Mouse (Mus musculus) layer of hippocampus, adult 9-11 months (tissue): ENCODE data around the gene Mylk4.

Experiments
- DNase-seq: peaks from one replicate; pipeline ENCODE4 v3.0.0; 2022

Mylk4 gene

GRCm38 (mm10) chr13:32795166-32795565 lies 11.4 kb upstream of the Mylk4 start:
- no peak for DNase-seq

GRCm38 (mm10) chr13:32794619-32795018 lies 10.9 kb upstream of the Mylk4 start:
- DNase-seq = no peak

GRCm38 (mm10) chr13:32789781-32790180 lies 6.0 kb upstream of the Mylk4 start:
- no peak for DNase-seq

GRCm38 (mm10) chr13:32787584-32787983 lies 3.8 kb upstream of the Mylk4 start:
- no peak for DNase-seq

DNA sequence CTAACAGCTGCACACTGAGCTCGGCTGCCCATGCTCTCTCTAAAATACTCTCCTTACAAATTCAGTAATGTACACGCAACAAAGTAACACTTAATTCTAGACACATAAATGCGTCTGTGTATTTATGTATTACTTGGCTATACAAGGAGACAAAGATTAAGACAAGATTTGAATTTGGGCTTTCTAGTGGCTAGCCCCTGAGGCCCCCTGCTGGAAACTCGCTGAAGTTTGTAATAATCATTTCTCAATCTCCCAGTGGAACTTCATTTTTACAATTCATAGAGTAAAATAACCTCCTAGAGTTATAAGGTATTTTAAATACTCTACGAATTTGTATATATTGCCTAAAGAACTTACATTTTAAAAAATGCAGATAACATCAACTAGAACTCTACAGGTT lies 699 bp downstream of the Mylk4 start:
- no peak for DNase-seq

GRCm38 (mm10) chr13:32778861-32779260 lies 4.9 kb downstream of the Mylk4 start:
- no peak for DNase-seq

- DNase-seq = no peak
Measured at GRCm38 (mm10) chr13:32776350-32776749, 7.4 kb downstream of the Mylk4 start.

DNA sequence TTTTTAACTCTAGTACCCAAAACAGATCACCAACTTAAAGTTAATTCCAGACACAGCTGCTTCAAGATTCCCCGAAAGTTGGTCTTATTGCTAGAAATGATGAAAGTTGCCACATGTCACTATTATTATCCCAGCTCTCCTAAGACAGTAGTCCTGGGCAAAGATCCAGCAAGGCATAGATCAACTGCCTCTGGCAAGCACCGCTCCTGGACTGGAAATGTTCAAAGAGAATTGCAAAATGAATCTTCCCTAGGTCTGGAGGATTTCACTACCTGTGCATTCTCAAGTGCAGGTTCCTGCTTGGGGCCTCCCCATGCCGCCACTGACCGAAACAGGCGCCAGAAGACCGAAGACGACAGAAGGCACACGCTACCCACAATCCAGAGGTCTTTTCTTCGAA lies 7.9 kb downstream of the Mylk4 start:
- DNase-seq = no peak

DNA sequence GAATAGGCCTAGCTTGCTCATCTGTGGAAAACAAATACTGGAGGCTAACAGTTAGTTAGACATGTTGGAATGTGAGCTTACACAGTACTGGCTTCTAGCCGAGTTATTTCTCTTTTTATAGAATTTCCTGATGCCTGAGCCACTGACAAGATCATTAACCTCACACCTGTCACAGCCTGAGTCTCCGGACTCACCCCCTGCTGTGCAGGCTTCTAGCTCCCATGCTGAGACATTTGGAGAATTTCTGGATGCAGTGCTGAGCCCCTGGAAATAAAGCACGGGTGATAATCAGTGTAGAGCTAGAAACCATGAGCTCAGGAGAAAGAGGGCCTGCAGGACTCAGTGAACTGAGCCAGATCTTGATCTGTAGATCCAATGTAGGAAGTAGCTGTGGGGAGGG lies 13.8 kb downstream of the Mylk4 start:
- no peak for DNase-seq

GRCm38 (mm10) chr13:32768104-32768503 lies 15.7 kb downstream of the Mylk4 start:
- DNase-seq = no peak

DNA sequence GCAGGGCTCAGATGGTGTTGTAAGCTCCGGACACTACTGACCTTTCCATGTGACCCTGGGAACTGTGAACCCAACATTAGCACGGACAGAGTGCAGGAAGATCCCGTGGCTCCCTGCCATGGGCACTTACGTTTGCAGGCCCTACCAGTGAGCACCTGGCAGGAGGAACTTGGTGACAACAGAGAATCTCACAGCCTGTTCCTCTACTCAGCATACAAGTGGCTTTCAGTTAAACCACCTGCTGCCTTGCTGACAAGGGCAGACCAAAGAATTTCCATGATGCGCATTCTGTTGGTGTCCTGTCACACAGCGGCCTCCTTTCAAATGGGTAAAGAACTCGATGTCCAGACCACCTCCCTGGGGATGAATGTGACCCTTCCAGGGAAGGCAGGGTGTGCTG lies 19.3 kb downstream of the Mylk4 start:
- DNase-seq = no peak

- no peak for DNase-seq
Measured at GRCm38 (mm10) chr13:32763141-32763540, 20.6 kb downstream of the Mylk4 start.

DNA sequence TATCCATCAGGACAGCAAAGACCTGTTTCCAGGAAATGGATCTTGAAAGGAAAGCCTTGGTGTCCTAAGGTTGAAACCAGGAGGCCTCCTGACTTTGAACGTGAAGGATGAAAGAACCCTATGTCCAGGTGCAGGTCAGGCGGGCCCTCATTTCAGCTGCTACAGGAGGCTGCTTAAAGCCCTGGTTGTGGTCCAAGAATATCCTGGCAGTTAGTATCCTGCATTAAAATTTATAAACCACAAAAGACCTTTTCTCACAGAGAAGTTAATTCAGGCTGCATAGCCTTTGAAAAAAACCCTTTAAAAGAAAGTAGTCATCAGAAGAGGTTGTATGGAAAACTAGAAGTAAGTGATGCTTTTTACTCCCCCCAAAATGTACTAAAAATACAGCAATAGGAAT lies 23.0 kb downstream of the Mylk4 start:
- DNase-seq = no peak

DNA sequence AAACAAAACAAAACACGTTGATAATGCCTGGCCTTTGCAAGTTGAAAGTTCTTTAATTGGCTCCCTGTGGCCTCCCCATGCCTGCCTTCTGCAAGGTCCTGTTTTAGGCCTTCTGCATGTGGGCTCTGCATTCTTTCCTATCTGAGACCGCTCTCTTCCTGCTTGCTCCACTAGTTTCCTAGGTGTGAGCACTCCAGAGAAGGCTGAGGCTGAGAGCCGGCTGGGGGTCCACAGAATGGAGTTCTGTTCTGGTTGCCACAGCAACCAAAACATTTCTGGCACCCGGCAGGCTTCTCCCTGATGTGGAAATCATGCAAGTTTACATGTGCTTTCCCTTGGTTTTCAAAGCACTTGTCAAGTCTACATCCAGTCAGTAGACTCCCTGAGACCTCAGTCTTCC lies 24.7 kb downstream of the Mylk4 start:
- no peak for DNase-seq

DNA sequence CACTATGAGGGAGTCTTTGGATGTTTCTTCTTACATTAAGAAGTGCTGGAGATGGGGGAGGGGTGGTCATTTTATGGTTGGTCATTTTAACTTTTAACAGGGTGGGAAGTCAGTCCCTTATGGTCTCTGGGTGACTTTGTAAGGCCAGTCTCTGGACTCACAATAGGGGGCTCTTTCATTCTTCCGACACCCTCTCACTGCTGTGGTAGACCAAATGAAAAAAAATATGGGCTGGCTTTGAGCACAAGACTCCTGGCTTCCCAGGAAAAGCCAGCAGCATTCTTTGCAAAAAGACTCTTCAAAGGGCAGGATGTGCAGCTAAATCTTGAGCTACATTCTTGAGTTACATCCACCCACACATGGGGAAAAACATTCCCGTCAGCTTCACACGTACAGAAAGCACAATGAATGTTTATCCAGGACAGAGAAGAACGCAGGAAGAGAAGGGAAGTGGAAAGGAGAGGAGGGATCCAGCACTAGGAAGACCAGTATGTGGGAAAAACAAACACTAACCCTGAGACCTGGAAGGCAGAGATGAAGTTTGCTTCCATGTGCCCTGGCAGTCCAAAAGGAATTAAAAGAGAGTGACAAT lies 31.6 kb downstream of the Mylk4 start:
- DNase-seq = no peak

DNA sequence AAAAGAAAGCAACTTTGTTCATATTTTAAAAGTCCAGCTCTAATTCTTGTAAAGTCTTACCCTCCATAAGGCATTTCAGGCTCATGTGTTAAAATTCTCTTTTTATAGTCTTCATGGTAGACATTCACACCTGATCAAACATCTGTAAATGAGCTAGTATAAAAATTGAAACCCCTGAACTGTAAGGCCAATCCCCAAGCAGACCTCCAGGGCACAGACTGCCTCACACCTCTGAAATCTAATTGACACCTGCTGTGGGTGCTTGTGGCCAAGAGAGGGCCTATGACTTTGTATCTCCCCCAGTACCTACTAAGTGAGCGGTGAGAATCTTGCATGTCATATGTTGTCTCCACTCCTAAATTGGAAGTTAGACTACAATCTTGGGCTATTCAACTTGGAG lies 33.2 kb downstream of the Mylk4 start:
- no peak for DNase-seq

- DNase-seq = no peak
Measured at GRCm38 (mm10) chr13:32748421-32748820, 35.3 kb downstream of the Mylk4 start.

GRCm38 (mm10) chr13:32741161-32741560 lies 42.6 kb downstream of the Mylk4 start:
- no peak for DNase-seq

- no peak for DNase-seq
Measured at GRCm38 (mm10) chr13:32731283-32731682, 52.5 kb downstream of the Mylk4 start.

GRCm38 (mm10) chr13:32724606-32725005 lies 59.1 kb downstream of the Mylk4 start:
- no peak for DNase-seq

DNA sequence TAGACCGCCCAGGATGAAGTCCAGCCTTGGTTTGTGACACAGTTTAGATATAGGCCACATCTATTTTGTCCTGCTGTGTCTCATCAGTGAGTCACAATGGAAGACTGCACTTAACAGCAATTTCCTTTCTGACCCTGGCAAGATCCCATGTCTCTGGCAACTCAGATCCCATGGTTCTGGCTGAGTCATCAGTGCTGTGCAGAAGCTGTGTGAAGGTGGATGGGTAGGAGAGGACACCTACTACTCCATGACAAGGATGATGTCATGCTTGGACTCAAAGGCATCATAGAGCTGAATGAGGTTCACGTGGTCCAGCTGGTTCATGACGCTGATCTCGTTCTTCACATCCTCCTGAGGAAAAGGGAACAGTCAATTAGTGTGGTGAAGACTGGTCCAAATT lies 62.0 kb downstream of the Mylk4 start:
- no peak for DNase-seq

DNA sequence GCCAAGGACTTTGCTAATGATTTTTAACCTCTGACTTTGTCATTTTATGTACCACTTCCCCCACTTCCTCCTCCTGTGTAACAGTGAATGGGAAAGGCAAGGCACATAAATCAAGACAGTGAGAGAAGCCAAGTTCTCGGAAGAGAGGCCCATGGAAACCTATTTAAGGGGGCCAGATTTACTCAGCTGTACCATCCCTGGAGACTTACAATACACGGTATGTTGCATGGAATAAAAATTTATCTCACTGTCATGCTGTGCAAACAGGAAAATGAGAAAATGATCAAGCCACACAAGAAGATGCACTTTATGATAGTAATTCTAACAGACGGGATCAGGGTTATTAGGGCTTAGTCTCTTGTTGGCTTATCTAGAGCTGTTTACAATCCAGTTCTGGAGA lies 64.5 kb downstream of the Mylk4 start:
- no peak for DNase-seq

GRCm38 (mm10) chr13:32717709-32718108 lies 66.0 kb downstream of the Mylk4 start:
- DNase-seq = no peak

- no peak for DNase-seq
Measured at GRCm38 (mm10) chr13:32712568-32712967, 71.2 kb downstream of the Mylk4 start.

DNA sequence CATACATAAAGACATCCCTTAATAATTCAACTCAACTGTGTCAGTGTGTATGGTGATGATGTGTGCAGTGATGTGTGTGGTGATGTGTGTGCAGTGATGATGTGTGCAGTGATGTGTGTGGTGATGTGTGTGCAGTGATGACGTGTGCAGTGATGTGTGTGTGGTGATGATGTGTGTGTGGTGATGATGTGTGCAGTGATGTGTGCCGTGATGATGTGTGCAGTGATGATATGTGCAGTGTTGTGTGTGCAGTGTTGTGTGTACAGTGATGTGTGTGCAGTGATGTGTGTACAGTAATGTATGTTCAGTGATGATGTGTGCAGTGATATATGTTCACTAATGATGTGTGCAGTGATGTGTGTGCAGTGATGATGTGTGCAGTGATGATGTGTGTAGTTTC lies 75.9 kb downstream of the Mylk4 start:
- DNase-seq = no peak
